Mouse (Mus musculus) thymus, postnatal 0 days (tissue): Measurements from ENCODE around the gene Dnajc11. TPM values are rescaled to one million over a fixed set of nuclear protein-coding genes. Genes with fewer than 3 reads are reported as not detected.

Experiments
- DNase-seq: peaks from one replicate; pipeline ENCODE4 v3.0.0-alpha.2; 2015; ENCODE audit warnings: low spot score
- polyA plus RNA-seq: library from polyadenylated mRNA; unstranded; fragments of >200 nt; fragmentation: Nextera tagmentation; extraction: Ambion mirVana; gene quantifications from 2 replicates; pipeline ENCODE4 v1.2.1, GENCODE M21; 2015

Dnajc11 gene
- polyA plus RNA-seq, 1 experiment from 2014 or later, result 48.3 TPM

- DNase-seq, result peak; percentile 72
These were observed 651 bp upstream of the Dnajc11 start for GRCm38 (mm10) chr4:151932576-151933504.

DNA sequence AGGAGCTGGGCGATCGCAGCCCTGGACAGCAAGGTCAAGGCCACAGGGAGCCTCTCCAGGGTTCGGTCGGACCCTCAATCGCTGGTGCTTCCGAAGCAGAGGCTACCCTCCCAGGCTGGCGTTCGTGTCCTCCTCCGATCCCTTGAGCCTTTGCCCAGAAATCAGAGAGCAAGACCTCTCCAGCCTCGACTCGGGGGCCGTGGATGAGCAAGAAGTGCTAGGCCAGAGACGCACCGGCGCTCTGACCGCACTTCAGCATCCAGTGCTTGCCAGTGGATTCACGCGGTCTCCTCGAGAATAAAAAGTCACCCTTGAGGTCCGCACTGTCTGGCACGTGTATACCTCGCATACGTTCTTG lies 703 bp downstream of the Dnajc11 start:
- DNase-seq, result no peak

GRCm38 (mm10) chr4:151937441-151937840 lies 4.0 kb downstream of the Dnajc11 start:
- no peak for DNase-seq

GRCm38 (mm10) chr4:151938089-151938488 lies 4.6 kb downstream of the Dnajc11 start:
- DNase-seq, result no peak

- DNase-seq, result no peak
These were observed 12.7 kb downstream of the Dnajc11 start for GRCm38 (mm10) chr4:151946211-151946610.

GRCm38 (mm10) chr4:151948497-151949471 lies 15.3 kb downstream of the Dnajc11 start:
- no peak for DNase-seq

- no peak for DNase-seq
These were observed 19.7 kb downstream of the Dnajc11 start for GRCm38 (mm10) chr4:151953209-151953608.

DNA sequence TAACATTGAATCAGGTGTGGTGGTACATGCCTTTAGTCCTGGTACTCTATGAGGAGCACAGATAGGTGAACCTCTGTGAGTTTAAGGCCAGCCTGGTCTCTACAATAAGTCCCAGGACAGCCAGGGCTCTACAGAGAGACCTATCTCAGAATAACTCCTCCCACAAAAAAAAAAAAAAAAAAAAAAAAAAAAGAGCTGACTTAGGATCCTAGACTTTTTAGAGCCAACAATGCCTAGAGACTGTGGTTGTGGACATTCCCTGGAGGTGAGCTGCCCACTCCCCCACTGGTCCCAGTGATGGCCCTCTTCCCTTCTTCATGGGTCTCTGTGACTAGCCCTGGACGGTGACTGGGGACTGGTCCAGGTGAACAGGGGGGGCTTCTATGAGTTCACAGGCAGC lies 22.3 kb downstream of the Dnajc11 start:
- no peak for DNase-seq

GRCm38 (mm10) chr4:151957584-151958315 lies 24.3 kb downstream of the Dnajc11 start:
- DNase-seq, result no peak

- no peak for DNase-seq
These were observed 26.5 kb downstream of the Dnajc11 start for GRCm38 (mm10) chr4:151959849-151960512.

DNA sequence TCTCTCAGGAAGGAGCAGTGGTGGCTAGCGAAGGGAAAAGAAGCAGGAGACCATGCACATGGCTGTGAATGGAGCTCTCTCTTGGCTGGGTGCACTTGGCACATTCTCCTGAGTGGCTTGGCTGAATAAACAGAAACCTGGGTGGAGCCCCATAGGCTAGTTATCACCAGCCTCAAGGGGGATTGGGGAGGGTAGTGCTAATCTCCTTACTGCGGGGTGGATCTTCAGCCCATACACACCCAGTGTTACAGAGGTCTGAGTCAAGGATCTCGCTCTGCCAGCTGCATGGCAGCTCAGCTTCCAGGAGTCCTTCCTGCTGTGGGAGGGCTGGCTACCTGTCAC lies 27.0 kb downstream of the Dnajc11 start:
- no peak for DNase-seq

DNA sequence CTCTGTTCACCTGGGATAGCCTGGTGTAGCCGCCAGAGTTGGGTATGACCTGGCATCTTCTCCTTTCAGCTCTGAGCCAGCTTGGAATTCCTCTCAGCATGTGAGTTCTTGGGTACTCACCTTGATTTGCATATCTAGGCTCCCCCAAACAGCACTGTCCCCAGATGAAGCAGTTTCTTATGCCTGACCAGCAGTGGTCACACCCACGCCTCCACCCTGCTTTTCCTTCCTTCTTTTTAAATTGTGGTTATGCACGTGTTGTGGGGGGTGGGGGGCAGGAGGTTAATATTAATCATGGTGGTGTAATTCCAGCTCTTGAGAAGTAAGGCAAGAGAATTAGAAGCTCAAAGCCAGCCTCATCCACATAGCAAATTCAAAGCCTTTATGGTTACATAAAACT lies 29.3 kb downstream of the Dnajc11 start:
- no peak for DNase-seq

DNA sequence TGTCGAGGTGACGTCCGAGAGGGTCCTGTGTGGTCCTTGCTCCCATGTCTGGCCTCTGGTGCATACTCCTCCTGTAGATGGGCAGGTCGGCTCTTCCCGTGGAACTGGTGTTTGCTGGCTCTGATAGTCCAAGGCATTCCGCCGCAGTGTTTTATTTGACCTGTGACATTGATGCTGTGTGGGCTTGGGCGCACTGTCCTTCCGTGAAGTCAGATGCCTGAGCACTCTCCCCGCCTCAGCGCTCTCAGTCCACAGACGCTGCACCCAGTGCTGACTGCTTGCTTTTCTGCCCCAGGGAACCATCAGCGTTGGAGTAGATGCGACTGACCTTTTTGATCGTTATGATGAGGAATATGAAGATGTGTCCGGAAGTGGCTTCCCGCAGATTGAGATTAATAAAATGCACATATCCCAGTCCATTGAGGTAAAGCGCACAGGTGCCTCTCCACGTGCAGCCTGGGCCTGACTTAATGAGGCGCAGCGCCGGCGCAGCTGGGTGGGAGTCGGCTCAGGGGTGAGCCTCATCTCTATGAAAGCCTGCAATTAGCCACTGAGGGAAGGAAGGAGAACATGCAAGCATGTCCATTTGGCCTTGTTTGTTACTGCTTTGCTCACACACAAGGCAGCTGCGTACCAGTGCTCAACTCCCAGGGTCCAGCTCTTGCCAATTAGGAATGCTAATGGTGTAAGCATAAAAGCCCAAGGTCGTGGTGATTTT lies 34.9 kb downstream of the Dnajc11 start:
- no peak for DNase-seq

DNA sequence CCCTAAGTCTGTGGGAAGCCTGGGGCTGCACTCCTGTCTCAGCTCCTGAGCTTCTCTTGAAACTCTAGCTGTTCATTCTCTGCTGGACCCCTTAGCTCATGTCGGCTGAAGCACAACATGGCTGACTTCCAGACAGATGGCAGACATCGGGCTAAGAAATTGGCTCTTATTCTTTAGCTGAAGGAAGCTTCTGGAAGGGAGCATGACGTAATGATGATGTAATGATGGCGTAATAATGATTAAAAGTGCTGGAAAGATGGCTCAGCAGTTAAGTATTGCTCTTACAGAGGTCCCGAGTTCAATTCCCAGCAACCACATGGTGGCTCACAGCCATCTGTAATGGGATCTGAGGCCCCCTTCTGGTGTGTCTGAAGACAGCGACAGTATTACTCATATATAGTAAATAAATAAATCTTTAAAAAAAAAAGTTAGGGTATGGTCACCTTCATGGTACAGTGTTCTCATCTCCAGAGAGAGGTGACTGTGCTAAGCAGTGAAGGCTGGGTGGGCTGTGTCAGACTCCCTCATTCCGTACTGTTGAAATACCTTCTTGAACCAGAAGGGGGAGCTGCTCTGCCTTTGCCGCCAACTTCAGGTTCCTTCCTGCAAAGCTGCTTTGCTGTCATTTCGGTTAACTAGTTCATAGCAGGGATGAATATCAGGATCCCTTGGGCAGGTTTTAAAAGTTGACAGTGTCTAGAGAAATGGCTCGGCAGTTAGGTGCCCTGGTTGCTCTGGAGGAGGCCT lies 38.9 kb downstream of the Dnajc11 start:
- peak; percentile 56 for DNase-seq

- peak; percentile 54 for DNase-seq
These were observed 42.0 kb downstream of the Dnajc11 start for GRCm38 (mm10) chr4:151975441-151975840.

DNA sequence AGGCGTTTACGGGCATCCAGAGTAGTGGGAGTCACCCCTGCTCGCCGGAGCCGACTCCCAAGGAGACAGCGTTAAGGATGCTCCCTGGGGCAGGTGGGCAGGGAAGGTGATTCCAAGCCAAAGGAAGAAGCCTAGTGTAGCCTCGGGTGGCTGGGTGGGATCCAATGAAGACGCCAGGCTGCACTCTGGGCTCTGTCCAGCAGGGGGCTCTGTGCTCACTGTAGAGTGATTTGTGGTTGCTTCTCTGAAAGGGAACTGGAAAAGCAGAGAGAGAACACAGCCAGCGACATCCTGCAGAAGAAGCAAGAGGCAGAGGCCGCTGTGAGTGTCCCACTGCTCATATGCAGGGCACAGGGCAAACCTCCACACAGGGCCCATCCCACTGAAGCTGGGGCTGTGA lies 44.3 kb downstream of the Dnajc11 start:
- peak; percentile 79 for DNase-seq

DNA sequence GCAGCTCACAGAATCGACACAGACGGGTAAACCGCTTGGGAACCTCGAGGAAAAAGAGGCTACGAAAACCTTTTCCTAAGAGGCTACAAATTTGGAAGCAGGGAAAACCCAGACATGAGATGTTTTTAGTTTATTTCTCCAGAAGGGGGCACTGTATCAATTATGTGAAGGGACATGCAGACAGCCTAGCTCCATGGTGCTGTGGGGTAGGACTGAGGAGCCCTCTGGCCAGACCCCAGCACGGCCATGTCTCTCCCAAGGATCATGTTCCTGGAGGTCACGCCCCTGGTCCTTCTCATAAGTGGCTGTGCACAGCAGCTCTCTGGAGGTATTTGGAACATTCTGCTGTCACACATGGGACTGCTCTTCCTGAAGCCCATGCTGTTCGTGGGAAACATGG lies 47.2 kb downstream of the Dnajc11 start:
- DNase-seq, result no peak

DNA sequence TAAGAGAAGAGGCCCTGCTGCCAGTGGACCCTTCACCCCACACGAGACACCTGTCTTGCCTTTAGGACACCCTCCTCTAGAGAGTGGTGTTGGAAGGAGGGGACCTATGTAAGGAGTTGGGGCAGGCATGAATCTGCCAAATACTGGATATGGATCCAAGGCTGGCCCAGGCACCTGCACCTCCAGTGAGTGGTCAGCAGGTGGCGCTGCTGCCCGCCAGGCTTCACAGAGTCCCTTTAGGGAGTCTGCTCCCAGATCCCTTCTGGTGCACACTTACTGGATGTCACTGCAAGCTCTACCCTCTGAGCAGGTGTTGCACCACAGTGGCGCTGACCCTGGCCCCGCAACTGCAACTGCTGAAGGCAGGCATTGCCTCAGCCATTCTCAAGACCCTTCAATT lies 47.9 kb downstream of the Dnajc11 start:
- DNase-seq, result peak; percentile 73

DNA sequence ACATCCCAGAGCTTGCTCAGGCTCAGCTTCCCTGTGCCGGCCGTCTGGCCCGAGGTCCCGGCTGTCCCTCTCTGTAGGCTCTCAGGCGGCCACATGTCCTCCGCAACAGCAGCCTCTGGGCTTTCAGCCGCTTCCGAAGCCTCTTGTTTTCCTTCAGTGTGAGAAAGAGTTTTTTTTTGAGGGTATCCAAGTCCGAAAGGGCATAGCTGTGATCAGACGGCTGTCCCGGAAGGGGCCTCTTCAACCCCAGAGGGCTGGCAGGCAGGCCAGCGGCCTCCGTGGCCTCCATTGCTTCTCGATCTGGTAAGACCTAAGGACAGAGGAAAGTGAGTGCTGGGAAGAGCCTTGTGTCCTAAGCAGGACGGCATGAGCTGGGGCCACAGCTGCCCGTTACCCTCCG lies 49.6 kb downstream of the Dnajc11 start:
- no peak for DNase-seq

DNA sequence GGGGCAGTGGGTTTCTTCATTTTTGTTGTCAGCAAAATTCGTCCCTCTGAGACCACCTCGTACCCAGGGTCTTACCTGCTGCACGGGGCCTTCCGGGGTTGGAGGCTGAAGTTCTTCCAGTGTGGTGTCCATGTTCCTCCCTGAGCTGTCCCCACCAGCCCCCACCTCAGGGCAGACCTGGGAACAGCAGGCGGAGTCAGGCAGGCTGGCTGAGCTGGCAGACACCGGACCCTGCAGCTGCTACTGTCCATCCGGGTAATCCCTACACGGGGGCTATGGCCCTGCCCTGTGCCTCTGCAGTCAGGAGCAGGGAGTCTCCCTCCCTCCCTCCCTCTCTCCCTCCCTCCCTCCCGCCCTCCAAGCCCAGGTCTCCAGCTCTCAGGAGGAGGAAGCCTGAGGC lies 50.1 kb downstream of the Dnajc11 start:
- no peak for DNase-seq
